13 mouse cellular contexts compared by ENCODE assay signal in the genomic region with DNA sequence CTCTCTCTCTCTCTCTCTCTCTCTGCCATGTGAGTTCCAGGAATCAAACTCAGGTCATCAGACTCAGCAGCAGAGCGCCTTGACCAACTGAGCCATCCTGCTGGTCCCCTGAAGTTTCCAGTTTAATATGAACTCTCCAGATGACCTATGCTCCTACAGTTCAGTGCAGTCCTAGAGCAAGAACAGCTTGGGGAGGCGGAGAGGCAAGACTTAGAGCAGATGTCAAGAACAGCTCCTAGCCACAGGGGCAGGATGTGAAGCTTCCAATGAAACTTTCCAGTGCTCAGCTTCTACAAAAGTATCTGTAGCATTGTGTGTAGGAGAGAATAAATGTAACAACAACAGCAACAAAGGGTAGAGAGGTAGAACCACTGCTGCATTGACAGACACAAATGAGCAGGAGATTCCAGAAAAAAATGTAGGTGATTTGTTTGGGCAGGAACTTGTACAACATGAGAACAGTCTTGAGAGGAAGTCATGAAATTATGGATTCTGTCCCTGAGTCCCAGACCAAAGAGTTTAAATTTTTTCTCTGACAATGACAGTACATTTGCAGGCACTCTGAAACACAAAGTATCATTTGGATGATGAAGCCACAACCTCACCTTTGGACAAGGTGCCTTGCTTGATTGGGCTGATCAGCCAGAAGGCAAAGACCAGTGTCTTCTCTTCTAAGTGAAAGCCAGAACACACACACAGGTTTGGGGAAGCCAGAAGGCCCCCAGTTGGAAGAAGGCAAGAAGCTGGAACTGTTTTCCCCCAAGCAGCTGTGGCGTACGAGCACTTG. TPM values are rescaled to one million over a fixed set of nuclear protein-coding genes. Genes with fewer than 3 reads are reported as not detected.
DNase-seq lines count a peak whose midpoint lies in the region; ATAC-seq and TF ChIP-seq lines count a peak whose summit lies in the region.
"Not testable (repeated sequence)": the region's sequence is repeated elsewhere in the genome, so short reads cannot be mapped to it uniquely, and the experiment has no call there.
"Had no signal": no experiment of that assay in that cellular context is flagged by ENCODE, and none has a peak within 500 bp of the region (broad histone marks: within the 10 kb centered on the region; RNA-seq: fewer than 3 reads in every experiment).

No protein-coding gene starts in this region.

- H3K27me3 ChIP-seq in embryonic facial prominence, embryonic 13.5 days; hindbrain, postnatal 0 days (ENCODE audit: insufficient read depth, low read length); liver, postnatal 0 days (ENCODE audit: insufficient read depth, low read length); neural tube, embryonic 11.5 days (ENCODE audit: control insufficient read depth, insufficient read depth, low read length): not testable (repeated sequence)

- H3K27ac ChIP-seq in embryonic facial prominence, embryonic 13.5 days; hindbrain, postnatal 0 days; liver, postnatal 0 days (ENCODE audit: low read depth); neural tube, embryonic 11.5 days (ENCODE audit: low read depth, low read length): not testable (repeated sequence)

- not testable (repeated sequence) for H3K4me1 ChIP-seq in embryonic facial prominence, embryonic 13.5 days; hindbrain, postnatal 0 days (ENCODE audit: insufficient read depth, low read length); liver, postnatal 0 days (ENCODE audit: insufficient read depth); neural tube, embryonic 11.5 days (ENCODE audit: control insufficient read depth, insufficient read depth, low read length)

- H3K4me2 ChIP-seq in embryonic facial prominence, embryonic 13.5 days; hindbrain, postnatal 0 days (ENCODE audit: low read depth, low read length); liver, postnatal 0 days (ENCODE audit: low read depth, low read length); neural tube, embryonic 11.5 days (ENCODE audit: low read depth): not testable (repeated sequence)

- H3K36me3 ChIP-seq in embryonic facial prominence, embryonic 13.5 days; hindbrain, postnatal 0 days (ENCODE audit: insufficient read depth, low read length); liver, postnatal 0 days (replicated peaks; ENCODE audit: insufficient read depth, low read length); neural tube, embryonic 11.5 days (ENCODE audit: control insufficient read depth, insufficient read depth, low read length): not testable (repeated sequence)

- WGBS in embryonic facial prominence, embryonic 13.5 days = no CpG with 5 or more reads among the region's 4 CpGs
- no CpG with 5 or more reads among the region's 4 CpGs for WGBS in hindbrain, postnatal 0 days
- WGBS in liver, postnatal 0 days (ENCODE audit: insufficient replicate concordance) = no CpG with 5 or more reads among the region's 4 CpGs
- WGBS in neural tube, embryonic 11.5 days = no CpG with 5 or more reads among the region's 4 CpGs

- not testable (repeated sequence) for TF ChIP-seq CTCF in hindbrain, postnatal 0 days (IDR thresholded peaks at IDR 0.05; ENCODE audit: low read depth); liver, postnatal 0 days (IDR thresholded peaks at IDR 0.05; ENCODE audit: low read depth)

- not testable (repeated sequence) for TF ChIP-seq EP300 in liver, postnatal 0 days (IDR thresholded peaks at IDR 0.05; ENCODE audit: low read depth)

- peak; percentile 27 to 35 for DNase-seq in heart, adult 18-20 months
- DNase-seq in hindbrain, postnatal 0 days (ENCODE audit: low spot score); liver, postnatal 0 days; neural tube, embryonic 11.5 days (ENCODE audit: low spot score): not testable (repeated sequence)
- peak; percentile 24 for DNase-seq in kidney, postnatal 14 days
- DNase-seq in thymus, postnatal 10 days (ENCODE audit: low spot score in 2 of 2) = peak; percentile 9 to 30

- ATAC-seq in embryonic facial prominence, embryonic 13.5 days (ENCODE audit: insufficient number of reproducible peaks, insufficient read depth, low FRiP score, low TSS enrichment, low read depth) = 0 out of 2 replicates have a peak, but pooled peaks have one; percentile 18
- peak; percentile 53; the same call in 1 of the 2 replicates for ATAC-seq in hindbrain, postnatal 0 days
- ATAC-seq in liver, postnatal 0 days = peak; percentile 12; the same call in 1 of the 2 replicates
- peak; percentile 45; the same call in 1 of the 2 replicates for ATAC-seq in neural tube, embryonic 11.5 days (ENCODE audit: insufficient read depth, low FRiP score, low TSS enrichment)

- not testable (repeated sequence) for H3K9ac ChIP-seq in embryonic facial prominence, embryonic 13.5 days; hindbrain, postnatal 0 days (replicated peaks; ENCODE audit: low read length); liver, postnatal 0 days (replicated peaks); neural tube, embryonic 11.5 days (ENCODE audit: low read length)

- not testable (repeated sequence) for H3K4me3 ChIP-seq in embryonic facial prominence, embryonic 13.5 days; hindbrain, postnatal 0 days (ENCODE audit: low read length); liver, postnatal 0 days (ENCODE audit: low read depth, low read length); neural tube, embryonic 11.5 days (ENCODE audit: low read depth, low read length)

- not testable (repeated sequence) for H3K9me3 ChIP-seq in embryonic facial prominence, embryonic 13.5 days; hindbrain, postnatal 0 days (ENCODE audit: low read length); liver, postnatal 0 days (ENCODE audit: low read length); neural tube, embryonic 11.5 days (ENCODE audit: control insufficient read depth, low read length)

RNA-seq across cellular contexts. Expression of a gene that starts 16.8 kb away (rescaled TPM):
- not detected in 2 replicates for polyA plus RNA-seq in embryonic facial prominence, embryonic 13.5 days (2015; fragmentation: Nextera tagmentation; extraction: Ambion mirVana)
- total RNA-seq in heart, adult 18-20 months (2021) = under 1 TPM; 0.28 to 0.69 TPM
- total RNA-seq in hindbrain, postnatal 0 days (2014; rRNA removed) = 0.37 TPM in 1 of 2 replicates, not detected in the other
- 0.11 TPM in 1 of 2 replicates, not detected in the other for polyA plus RNA-seq in hindbrain, postnatal 0 days (2015; fragmentation: Nextera tagmentation; extraction: Ambion mirVana)
- polyA plus RNA-seq in liver, postnatal 0 days (2015; fragmentation: Nextera tagmentation; extraction: Ambion mirVana) = not detected in 2 replicates
- not detected in 2 replicates for polyA plus RNA-seq in neural tube, embryonic 11.5 days (2014; fragmentation: Nextera tagmentation; extraction: Ambion mirVana)
- polyA plus RNA-seq: embryonic facial prominence, embryonic 11.5 days; heart, postnatal 0 days; limb, embryonic 10.5 days; lung, embryonic 14.5 days; spleen, adult 2 months; thymus, adult 2 months had no signal
